Mouse (Mus musculus): ENCODE results near the gene Aig1. TPM values are rescaled to one million over a fixed set of nuclear protein-coding genes. Genes with fewer than 3 reads are reported as not detected.
A peak's percentile ranks its signal among the peaks of the same experiment; 100 is the strongest.
"Not testable (repeated sequence)": the region's sequence is repeated elsewhere in the genome, so short reads cannot be mapped to it uniquely, and the experiment has no call there.

The Aig1 gene
- 14.0 and 14.5 TPM in 2 replicates for polyA plus RNA-seq (2016; fragmentation: Nextera tagmentation; extraction: Ambion mirVana)

GRCm38 (mm10) chr10:13868371-13869321 lies at the start of gene Aig1:
Gene Aig1 (minus strand): TSS chr10:13868980.
- WGBS: 3% methylated on average over 69 of the region's 77 CpGs
- peak; percentile 79 for ATAC-seq (ENCODE audit: insufficient number of reproducible peaks, insufficient read depth, low FRiP score, low TSS enrichment, low read depth)
- H3K9ac ChIP-seq (replicated peaks): peak within 1 kb of the TSS; percentile 75

DNA sequence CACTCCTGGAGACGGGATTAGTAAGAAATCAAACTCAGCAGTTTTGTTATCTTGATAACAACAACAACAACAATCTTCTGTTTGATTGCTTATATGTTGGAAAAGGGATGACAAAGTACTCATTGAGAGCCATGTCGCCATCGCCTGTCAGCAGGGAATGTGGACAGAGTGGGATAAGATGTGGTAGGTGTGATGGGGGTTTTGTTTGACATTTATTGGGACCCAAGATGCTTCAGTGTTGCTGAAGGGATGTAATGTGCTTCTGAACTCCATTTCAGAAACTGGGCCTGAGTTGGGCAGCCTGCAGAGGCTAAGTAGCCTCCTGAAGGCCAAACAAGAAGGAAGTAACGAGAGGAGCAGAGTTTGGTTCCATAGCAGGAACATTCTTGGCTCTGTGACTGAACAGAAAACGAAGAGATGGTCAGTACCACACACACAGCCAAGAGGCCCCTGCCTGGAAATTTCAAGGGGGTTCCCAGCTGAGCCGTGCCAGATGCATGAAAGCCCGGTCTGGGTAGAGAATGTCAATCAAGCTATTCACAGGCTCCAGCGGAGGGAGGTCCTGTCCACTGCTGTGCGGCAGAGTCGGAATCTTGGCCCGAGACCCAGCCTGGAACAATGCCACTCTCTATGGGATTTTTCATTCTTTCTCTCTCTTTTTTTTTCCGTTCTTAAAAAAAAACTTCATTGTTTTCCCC lies 48.0 kb upstream of the Aig1 start:
- H3K4me3 ChIP-seq (replicated peaks): no peak overlapping the region
- H3K27ac ChIP-seq: no peak overlapping the region

More at GRCm38 (mm10) chr10:13868371-13869321, at the start of gene Aig1:
- peak within 1 kb of the TSS; percentile 81 for H3K4me2 ChIP-seq
- no peaks in the 10 kb centered on the region for H3K36me3 ChIP-seq
- H3K4me1 ChIP-seq (replicated peaks): no peaks in the 10 kb centered on the region; the same call in 1 of the 2 replicates
- peaks cover 6% of the 10 kb centered on the region; the same call in 1 of the 2 replicates for H3K9me3 ChIP-seq
- H3K27ac ChIP-seq: no peak within 1 kb of the TSS
- peak within 1 kb of the TSS; percentile 73 for H3K4me3 ChIP-seq (replicated peaks)
- peaks cover 6% of the 10 kb centered on the region; the same call in 1 of the 2 replicates for H3K27me3 ChIP-seq

DNA sequence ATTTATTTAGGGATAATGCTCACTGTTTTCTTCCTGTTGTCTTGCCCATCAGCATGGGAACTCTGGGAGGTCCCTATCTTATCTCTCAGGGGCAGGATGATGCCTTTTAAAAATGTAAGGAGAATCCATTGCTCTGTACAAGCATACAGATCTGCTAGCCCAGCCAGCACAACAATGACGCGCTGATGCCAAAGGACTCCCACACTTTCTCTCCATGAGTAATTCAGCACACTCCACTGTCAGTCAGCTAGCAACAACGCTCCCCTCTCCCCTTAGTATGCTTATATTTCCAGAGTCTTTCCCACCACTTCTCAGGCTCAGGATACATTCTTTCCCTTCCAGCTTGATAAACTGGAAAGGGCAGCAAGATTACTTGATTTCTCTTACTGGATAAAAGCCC lies 46.4 kb upstream of the Aig1 start:
- Histone ChIP-seq H3K36me3 (no peaks in the 10 kb centered on the region), H3K27me3 (no peaks in the 10 kb centered on the region), H3K4me2 (no peak overlapping the region), H3K4me3 (replicated peaks) (no peak overlapping the region), H3K9ac (replicated peaks) (no peak overlapping the region), H3K4me1 (replicated peaks) (0 out of 2 replicates have a peak, but pooled peaks cover 4% of the 10 kb centered on the region), H3K27ac (no peak overlapping the region), H3K9me3 (no peaks in the 10 kb centered on the region)
- no peak for ATAC-seq (ENCODE audit: insufficient number of reproducible peaks, insufficient read depth, low FRiP score, low TSS enrichment, low read depth)
- 86% methylated on average over 3 of the region's 3 CpGs for WGBS

More for the DNA sequence above, 48.0 kb upstream of the Aig1 start:
- no peaks in the 10 kb centered on the region for H3K9me3 ChIP-seq
- no peak overlapping the region for H3K9ac ChIP-seq (replicated peaks)
- H3K4me1 ChIP-seq (replicated peaks): 0 out of 2 replicates have a peak, but pooled peaks cover 4% of the 10 kb centered on the region
- ATAC-seq (ENCODE audit: insufficient number of reproducible peaks, insufficient read depth, low FRiP score, low TSS enrichment, low read depth): no peak; the same call in 1 of the 2 replicates
- 66% methylated on average over 12 of the region's 12 CpGs for WGBS
- H3K27me3 ChIP-seq: no peaks in the 10 kb centered on the region
- no peaks in the 10 kb centered on the region for H3K36me3 ChIP-seq
- H3K4me2 ChIP-seq: no peak overlapping the region

DNA sequence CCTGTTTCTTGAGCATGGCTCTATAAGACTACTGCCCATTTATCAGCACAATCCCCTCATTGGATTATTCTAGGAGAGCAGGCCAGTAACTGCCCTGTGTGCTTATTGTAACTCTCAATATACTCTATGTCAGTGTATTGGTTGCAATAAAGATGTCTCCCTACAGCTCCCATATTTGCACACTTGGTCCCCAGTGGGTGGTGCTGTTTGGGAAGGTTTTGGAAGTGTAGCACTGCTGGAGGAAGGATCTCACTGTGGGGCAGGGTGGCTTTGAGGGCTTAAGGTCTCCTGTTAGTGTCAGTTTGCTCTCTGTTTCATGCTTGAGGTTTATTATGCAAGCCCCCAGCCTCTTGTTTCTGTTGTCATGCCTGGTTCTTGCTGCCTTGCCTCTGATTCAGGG lies 44.9 kb upstream of the Aig1 start:
- Histone ChIP-seq H3K27ac (no peak overlapping the region), H3K27me3 (no peaks in the 10 kb centered on the region), H3K9ac (replicated peaks) (no peak overlapping the region), H3K4me3 (replicated peaks) (no peak overlapping the region), H3K4me1 (replicated peaks) (0 out of 2 replicates have a peak, but pooled peaks cover 4% of the 10 kb centered on the region), H3K36me3 (no peaks in the 10 kb centered on the region), H3K9me3 (no peaks in the 10 kb centered on the region), H3K4me2 (no peak overlapping the region)
- ATAC-seq (ENCODE audit: insufficient number of reproducible peaks, insufficient read depth, low FRiP score, low TSS enrichment, low read depth): no peak

DNA sequence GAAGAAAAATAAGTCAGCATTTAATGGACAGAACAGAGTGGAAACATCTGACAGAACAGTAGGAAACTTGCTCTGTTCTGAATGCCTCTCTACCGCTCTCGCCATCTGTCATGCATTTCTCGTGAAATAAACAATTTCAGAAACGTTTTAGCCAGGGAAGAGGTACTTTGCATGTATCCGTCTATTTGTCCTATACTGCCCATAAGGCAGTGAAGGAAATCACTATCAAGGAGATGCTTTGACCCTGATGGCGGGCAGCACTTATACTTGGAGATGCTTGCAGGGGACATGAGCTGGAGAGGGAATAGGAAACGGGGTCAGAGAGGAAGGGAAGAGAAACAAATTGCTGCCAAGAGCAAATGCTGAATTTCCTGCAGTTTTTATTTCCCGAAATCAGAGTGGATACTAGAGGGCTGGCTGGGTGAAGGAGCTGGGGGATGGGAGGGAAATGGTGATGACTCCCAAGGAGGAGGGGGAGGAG lies 37.5 kb upstream of the Aig1 start:
- Histone ChIP-seq H3K9me3 (no peaks in the 10 kb centered on the region), H3K4me3 (replicated peaks) (no peak overlapping the region), H3K27me3 (no peaks in the 10 kb centered on the region), H3K4me2 (no peak overlapping the region), H3K27ac (no peak overlapping the region), H3K36me3 (no peaks in the 10 kb centered on the region), H3K9ac (replicated peaks) (no peak overlapping the region), H3K4me1 (replicated peaks) (no peaks in the 10 kb centered on the region)
- no peak for ATAC-seq (ENCODE audit: insufficient number of reproducible peaks, insufficient read depth, low FRiP score, low TSS enrichment, low read depth)
- WGBS: 70% methylated on average over 8 of the region's 8 CpGs

GRCm38 (mm10) chr10:13905618-13906017 lies 36.8 kb upstream of the Aig1 start:
- H3K27me3 ChIP-seq: no peaks in the 10 kb centered on the region
- no peak overlapping the region for H3K9ac ChIP-seq (replicated peaks)
- no peak overlapping the region for H3K4me3 ChIP-seq (replicated peaks)
- H3K36me3 ChIP-seq: no peaks in the 10 kb centered on the region
- H3K27ac ChIP-seq: no peak overlapping the region
- no peak for ATAC-seq (ENCODE audit: insufficient number of reproducible peaks, insufficient read depth, low FRiP score, low TSS enrichment, low read depth)
- no peaks in the 10 kb centered on the region for H3K9me3 ChIP-seq
- H3K4me1 ChIP-seq (replicated peaks): no peaks in the 10 kb centered on the region
- WGBS: 93% methylated on average over 9 of the region's 9 CpGs
- H3K4me2 ChIP-seq: no peak overlapping the region

GRCm38 (mm10) chr10:13892762-13893161 lies 24.0 kb upstream of the Aig1 start:
- not testable (repeated sequence) for H3K4me2 ChIP-seq; H3K9ac ChIP-seq (replicated peaks); H3K9me3 ChIP-seq; H3K4me3 ChIP-seq (replicated peaks); H3K27ac ChIP-seq; H3K27me3 ChIP-seq; ATAC-seq (ENCODE audit: insufficient number of reproducible peaks, insufficient read depth, low FRiP score, low TSS enrichment, low read depth); H3K36me3 ChIP-seq; H3K4me1 ChIP-seq (replicated peaks)
- 91% methylated on average over 6 of the region's 7 CpGs for WGBS

DNA sequence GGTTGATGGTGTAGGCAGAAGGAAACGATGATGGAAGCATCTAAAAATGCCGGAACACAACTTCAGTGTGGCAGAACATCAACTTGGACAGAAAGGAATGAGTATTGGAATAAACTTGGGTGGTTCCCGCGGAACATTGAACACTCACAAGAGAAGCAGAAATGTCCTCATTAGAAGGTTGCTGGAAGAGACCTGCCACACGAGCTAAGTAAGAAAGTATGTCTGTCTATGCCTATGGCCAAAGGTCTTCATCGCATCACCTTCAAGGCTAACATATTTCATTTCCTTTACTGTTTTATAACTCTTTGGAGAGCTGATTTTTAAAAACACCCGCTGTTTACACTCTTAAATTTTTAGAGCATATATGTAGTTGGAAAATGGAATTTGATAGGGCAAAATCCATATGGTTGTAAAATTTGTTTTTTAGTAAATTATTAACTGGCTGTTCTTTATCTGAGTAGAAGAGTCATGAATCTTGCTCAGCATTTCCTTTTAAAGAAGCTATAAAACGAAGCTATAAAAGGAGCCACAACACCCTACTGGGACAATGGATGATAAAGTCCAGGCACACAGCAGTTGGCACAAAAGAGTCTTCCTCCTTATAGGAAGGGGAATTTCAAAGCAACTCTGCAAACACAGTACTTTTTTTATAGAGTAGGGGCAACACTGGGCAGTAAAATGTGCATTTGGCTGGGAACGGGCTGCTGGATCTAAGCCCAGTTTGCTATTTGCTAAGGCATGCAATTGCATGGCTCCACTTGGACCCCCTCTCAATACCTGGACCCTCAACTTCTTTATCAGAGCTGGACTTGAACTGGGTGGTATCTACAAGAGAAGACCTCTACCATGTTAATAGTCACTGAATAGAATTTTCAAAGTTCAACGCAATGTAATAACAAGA lies 14.4 kb upstream of the Aig1 start:
- ATAC-seq (ENCODE audit: insufficient number of reproducible peaks, insufficient read depth, low FRiP score, low TSS enrichment, low read depth): no peak
- 73% methylated on average over 10 of the region's 10 CpGs for WGBS
- H3K4me1 ChIP-seq (replicated peaks): 0 out of 2 replicates have a peak, but pooled peaks cover 3% of the 10 kb centered on the region

GRCm38 (mm10) chr10:13882490-13882889 lies 13.7 kb upstream of the Aig1 start:
- Histone ChIP-seq H3K4me3 (replicated peaks) (no peak overlapping the region), H3K27ac (no peak overlapping the region), H3K4me2 (no peak overlapping the region), H3K36me3 (no peaks in the 10 kb centered on the region), H3K27me3 (0 out of 2 replicates have a peak, but pooled peaks cover 2% of the 10 kb centered on the region), H3K9me3 (no peaks in the 10 kb centered on the region), H3K4me1 (replicated peaks) (0 out of 2 replicates have a peak, but pooled peaks cover 3% of the 10 kb centered on the region), H3K9ac (replicated peaks) (no peak overlapping the region)
- WGBS: 65% methylated on average over 9 of the region's 9 CpGs
- no peak for ATAC-seq (ENCODE audit: insufficient number of reproducible peaks, insufficient read depth, low FRiP score, low TSS enrichment, low read depth)

More for the DNA sequence above, 14.4 kb upstream of the Aig1 start:
- Histone ChIP-seq H3K4me3 (replicated peaks) (no peak overlapping the region), H3K9ac (replicated peaks) (no peak overlapping the region), H3K27ac (no peak overlapping the region), H3K27me3 (0 out of 2 replicates have a peak, but pooled peaks cover 2% of the 10 kb centered on the region), H3K9me3 (no peaks in the 10 kb centered on the region), H3K36me3 (no peaks in the 10 kb centered on the region), H3K4me2 (no peak overlapping the region)

- Histone ChIP-seq H3K27ac (no peak overlapping the region), H3K4me3 (replicated peaks) (no peak overlapping the region), H3K9ac (replicated peaks) (no peak overlapping the region), H3K36me3 (no peaks in the 10 kb centered on the region), H3K27me3 (no peaks in the 10 kb centered on the region), H3K4me2 (no peak overlapping the region), H3K9me3 (no peaks in the 10 kb centered on the region), H3K4me1 (replicated peaks) (0 out of 2 replicates have a peak, but pooled peaks cover 3% of the 10 kb centered on the region)
- ATAC-seq (ENCODE audit: insufficient number of reproducible peaks, insufficient read depth, low FRiP score, low TSS enrichment, low read depth): no peak
- 82% methylated on average over 4 of the region's 4 CpGs for WGBS
Measured at GRCm38 (mm10) chr10:13878696-13879095, 9.9 kb upstream of the Aig1 start.
